Mouse (Mus musculus) testis, postnatal 14 days (tissue): ENCODE measurements around the gene Crk.

Experiments used
- DNase-seq: peaks from one replicate; pipeline ENCODE4 v3.0.0; 2021; ENCODE audit warnings: low spot score

Crk gene

GRCm38 (mm10) chr11:75738477-75738821 lies 59.4 kb downstream of the Crk start:
- DNase-seq = no peak

DNA sequence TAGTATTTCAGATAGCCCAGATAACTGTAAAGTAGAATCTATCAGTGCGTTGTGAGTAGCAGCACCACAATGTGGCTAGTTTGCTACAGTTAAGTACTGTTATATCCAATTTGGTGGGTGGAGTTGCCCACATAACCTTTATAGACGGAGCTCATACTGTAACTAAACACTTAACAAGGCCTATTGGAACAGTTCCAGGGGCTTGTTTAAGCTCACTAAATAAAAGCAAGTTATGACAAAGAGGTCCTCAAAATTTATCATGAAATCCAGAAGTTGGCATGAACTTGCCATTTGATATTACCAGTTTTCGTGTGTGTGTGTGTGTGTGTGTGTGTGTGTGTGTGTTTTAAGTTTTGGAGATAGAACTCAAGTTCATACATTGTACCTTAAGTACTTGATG lies 61.1 kb downstream of the Crk start:
- DNase-seq = no peak

DNA sequence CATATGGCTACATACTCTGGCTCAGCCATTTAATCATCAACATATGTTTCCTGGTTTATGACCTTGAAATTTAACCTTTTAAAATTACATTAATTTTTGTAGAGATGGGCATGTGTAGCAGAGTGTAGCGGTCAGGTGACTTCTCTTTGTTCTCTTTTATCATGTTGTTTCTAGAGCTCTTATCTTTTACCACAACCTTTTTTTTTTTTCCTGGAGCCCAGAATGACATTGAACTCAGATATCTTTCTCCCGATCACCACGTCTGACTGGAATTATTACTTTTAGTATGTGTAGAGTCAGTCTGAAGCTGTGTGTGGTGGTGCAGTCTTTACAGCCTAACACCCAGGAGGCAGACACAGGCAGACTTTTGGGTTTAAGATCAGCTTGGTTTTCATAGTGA lies 62.6 kb downstream of the Crk start:
- no peak for DNase-seq

DNA sequence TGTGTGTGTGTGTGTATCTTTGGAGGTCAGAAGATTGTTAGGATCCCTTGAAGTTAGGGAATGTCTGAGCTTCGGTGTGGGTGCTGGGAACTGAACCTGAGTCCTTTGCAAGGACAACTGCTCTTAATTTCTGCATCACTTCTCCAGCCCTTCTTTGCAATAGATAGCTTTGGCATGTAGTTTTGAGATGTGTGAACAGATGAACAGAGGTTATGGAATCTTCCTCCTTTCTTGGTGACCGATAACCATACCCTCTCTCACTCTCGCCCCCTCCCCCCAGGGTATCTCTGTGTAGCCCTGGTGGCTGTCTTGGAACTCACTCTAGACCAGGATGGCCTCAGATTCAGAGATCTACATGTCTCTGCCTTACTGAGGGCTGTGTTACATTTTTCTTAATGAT lies 65.7 kb downstream of the Crk start:
- no peak for DNase-seq

GRCm38 (mm10) chr11:75750537-75750936 lies 71.5 kb downstream of the Crk start:
- no peak for DNase-seq

GRCm38 (mm10) chr11:75751082-75751481 lies 72.0 kb downstream of the Crk start:
- DNase-seq = no peak
